Mouse (Mus musculus) adrenal gland, postnatal 25 days (tissue): Measurements from ENCODE around the gene Olfr993. TPM values are rescaled to one million over a fixed set of nuclear protein-coding genes. Genes with fewer than 3 reads are reported as not detected.

Experiments used
- DNase-seq: peaks from one replicate; pipeline ENCODE4 v3.0.0; 2021; ENCODE audit warnings: mixed read lengths
- long read RNA-seq: library from polyadenylated mRNA; stranded (forward); transcript quantifications from one replicate; pipeline ENCODE4 v2.0.0, GENCODE M21; 2021
- total RNA-seq: library from RNA; stranded (reverse); gene quantifications from 2 replicates; pipeline ENCODE4 v1.2.3, GENCODE M21; 2021

Gene Olfr993
- not detected in 2 replicates for total RNA-seq
- long read RNA-seq = 0 reads

DNA sequence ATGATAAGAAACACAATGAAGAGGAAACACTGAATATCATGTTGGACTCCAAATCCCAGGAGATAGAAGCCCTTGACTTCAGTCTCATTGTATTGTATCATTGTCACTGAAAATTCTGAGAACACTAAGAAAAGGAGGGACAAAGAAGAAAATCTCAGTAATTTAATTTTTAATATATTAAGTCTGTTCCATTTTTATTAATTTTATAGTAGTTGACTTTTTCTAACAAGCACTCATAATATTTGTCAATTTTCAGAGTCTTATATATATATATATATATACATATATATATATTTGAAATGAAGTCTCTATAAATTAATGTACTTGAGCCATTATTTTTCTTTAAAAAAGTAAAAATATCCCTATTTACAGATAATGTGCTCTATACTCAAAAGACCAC lies at the start of gene Olfr993:
Olfr993 (minus strand) TSS at position 101 of the 400 bp plus-strand sequence.
- DNase-seq = no peak

DNA sequence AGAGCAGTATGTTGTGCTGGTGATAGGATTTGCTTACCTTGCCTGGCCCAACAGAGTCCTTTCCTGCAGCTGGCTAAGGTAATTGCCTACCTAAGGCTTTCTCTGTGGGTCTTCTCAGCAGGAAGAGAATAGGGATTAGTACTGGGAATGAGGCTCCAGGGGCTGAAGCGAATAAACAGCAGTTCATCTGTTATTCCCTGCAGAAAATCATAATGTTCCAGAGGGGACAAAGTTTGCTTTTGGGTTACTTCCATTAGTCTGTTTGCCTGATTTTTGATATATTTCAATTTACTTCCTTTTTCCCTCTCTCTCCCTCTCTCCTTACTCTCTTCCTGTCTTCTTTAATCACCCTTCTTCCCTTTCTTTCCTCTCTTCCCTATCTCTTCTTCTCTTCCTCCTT lies 28.9 kb upstream of the Olfr993 start, which contains the start of gene Olfr995:
Olfr995 (minus strand) TSS at position 101 of the 400 bp plus-strand sequence.
- DNase-seq = no peak

DNA sequence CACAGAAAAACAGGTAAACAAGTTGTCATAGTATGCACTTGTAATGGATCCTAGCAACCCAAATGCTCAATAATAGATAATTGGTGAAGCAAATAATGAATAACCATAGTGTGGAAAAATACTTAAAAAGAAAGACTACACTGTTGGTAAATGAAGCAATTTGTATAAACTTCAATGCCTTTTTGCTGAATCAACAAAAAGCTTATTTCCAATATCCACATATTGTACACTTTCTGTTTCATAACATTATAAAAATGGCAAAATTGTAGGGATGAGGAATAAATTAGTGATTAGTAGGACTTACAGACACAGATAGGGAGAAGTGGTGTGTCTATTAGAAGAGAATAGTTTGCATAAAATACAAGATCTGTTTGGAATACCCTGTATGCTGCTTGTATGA lies 27.9 kb upstream of the Olfr993 start:
- no peak for DNase-seq

DNA sequence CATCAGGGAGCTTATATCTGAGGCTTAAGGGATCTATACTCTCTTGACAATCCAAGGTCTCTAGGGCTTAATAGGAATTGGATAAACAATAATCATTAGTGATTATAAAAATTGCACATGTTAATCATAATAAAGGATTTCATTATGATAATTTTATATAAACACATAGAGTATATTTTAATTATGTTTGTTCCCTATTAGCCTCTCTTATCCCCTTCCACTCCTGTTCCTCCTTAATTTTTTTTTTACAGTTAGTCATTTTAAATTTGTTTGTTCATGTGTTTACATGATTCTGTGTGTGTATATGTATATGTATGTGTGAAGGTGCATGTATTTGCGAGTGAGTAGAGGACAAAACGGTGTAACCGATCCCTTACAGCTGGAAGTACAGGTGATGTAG lies 21.7 kb upstream of the Olfr993 start, which contains the start of gene Olfr994:
Olfr994 (minus strand) TSS at position 101 of the 400 bp plus-strand sequence.
- DNase-seq = no peak

DNA sequence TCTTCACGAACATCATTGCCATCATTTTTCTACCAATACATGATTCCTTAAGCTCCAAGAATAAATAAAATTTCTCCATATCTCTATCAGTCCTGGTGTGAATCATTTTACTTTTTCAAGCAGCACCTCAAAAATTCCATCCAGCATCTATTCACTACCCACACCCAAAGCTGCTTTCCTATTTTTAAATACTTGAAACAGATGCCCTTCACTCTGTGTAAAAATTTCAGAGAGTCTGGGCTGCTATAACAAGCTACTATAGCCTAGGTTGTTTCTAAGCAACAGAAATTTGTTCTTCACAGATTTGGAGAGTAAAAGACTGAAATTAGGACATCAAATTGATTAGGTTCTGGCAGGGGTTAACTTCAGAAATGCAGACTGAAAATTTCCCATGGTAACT lies 11.2 kb upstream of the Olfr993 start:
- no peak for DNase-seq

DNA sequence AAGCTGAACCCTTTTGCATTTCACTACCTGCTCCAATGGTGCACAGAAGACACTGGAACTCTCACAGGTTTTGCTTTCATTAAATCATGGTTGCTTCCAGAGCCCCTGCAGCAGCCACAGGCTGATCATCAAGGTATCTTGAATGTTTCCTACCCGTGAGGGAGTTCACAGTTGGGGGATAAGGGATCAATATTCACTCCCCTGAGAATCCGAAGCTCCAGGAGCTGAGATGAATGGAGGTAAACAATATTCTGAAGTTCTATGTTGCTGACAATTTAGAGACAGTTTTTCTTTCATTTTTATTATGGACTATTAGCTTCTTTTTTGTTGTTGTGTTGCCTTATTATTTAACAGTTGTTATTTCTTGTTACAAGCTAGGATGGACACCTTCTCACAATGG lies 5.3 kb downstream of the Olfr993 start, which contains the start of gene Olfr992:
Olfr992 (minus strand) TSS at position 101 of the 400 bp plus-strand sequence.
- DNase-seq = no peak

Other genes with a start within 250 kb of the Olfr993 start
- 15.8 and 19.7 TPM in 2 replicates for gene Lrrc55, start 217.7 kb downstream of the Olfr993 start, total RNA-seq
- gene Olfr987, start 75.6 kb downstream of the Olfr993 start, total RNA-seq = not detected in 2 replicates
- gene Olfr988, start 51.6 kb downstream of the Olfr993 start, total RNA-seq = not detected in 2 replicates
- gene Olfr992, start 5.4 kb downstream of the Olfr993 start, total RNA-seq = not detected in 2 replicates
- not detected in 2 replicates for gene Olfr994, start 21.6 kb upstream of the Olfr993 start, total RNA-seq
- not detected in 2 replicates for gene Olfr995, start 28.8 kb upstream of the Olfr993 start, total RNA-seq
- gene 4833423E24Rik, start 104.1 kb upstream of the Olfr993 start, total RNA-seq = 0.38 and 0.39 TPM in 2 replicates
- not detected in 2 replicates for gene Olfr996, start 164.3 kb upstream of the Olfr993 start, total RNA-seq
- not detected in 2 replicates for gene Olfr998, start 174.1 kb upstream of the Olfr993 start, total RNA-seq
- gene Olfr1000, start 197.0 kb upstream of the Olfr993 start, total RNA-seq = not detected in 2 replicates
- gene Olfr1002, start 235.8 kb upstream of the Olfr993 start, total RNA-seq = not detected in 2 replicates
- not detected in 2 replicates for gene Olfr154, start 249.6 kb upstream of the Olfr993 start, total RNA-seq